In genomic region chr13:28572448-28572847, GRCm38 (mm10) we compare ENCODE assay signal across 30 mouse cellular contexts.
A peak's percentile ranks its signal among the peaks of the same experiment; 100 is the strongest.
DNase-seq lines count a peak whose midpoint lies in the region; ATAC-seq lines count a peak whose summit lies in the region.
"Had no signal": no experiment of that assay in that cellular context is flagged by ENCODE, and none has a peak within 500 bp of the region (broad histone marks: within the 10 kb centered on the region; RNA-seq: fewer than 3 reads in every experiment).

No protein-coding gene starts in this region.

- H3K4me2 ChIP-seq in liver, embryonic 12.5 days: no peak overlapping the region
- H3K4me2 ChIP-seq in liver, embryonic 15.5 days: no peak overlapping the region
- H3K4me2 ChIP-seq: embryonic facial prominence, embryonic 13.5 days; forebrain, embryonic 12.5 days; forebrain, embryonic 15.5 days; heart, embryonic 12.5 days; heart, embryonic 15.5 days; hindbrain, embryonic 13.5 days had no signal

- no peak overlapping the region for H3K4me3 ChIP-seq in liver, embryonic 12.5 days
- no peak overlapping the region for H3K4me3 ChIP-seq in liver, embryonic 15.5 days (replicated peaks)
- H3K4me3 ChIP-seq: embryonic facial prominence, embryonic 10.5 days; embryonic facial prominence, embryonic 13.5 days; erythroblast, embryonic 14.5 days; forebrain, embryonic 12.5 days; forebrain, embryonic 15.5 days; heart, embryonic 12.5 days; heart, embryonic 15.5 days; hindbrain, embryonic 10.5 days; hindbrain, embryonic 13.5 days had no signal

- peaks cover 24% of the 10 kb centered on the region for H3K4me1 ChIP-seq in liver, embryonic 12.5 days
- peaks cover 9% of the 10 kb centered on the region; the same call in 1 of the 2 replicates for H3K4me1 ChIP-seq in liver, embryonic 15.5 days (replicated peaks)
- H3K4me1 ChIP-seq: forebrain, embryonic 12.5 days; forebrain, embryonic 15.5 days; hindbrain, embryonic 10.5 days; hindbrain, embryonic 13.5 days had no signal

- no peaks in the 10 kb centered on the region for H3K36me3 ChIP-seq in liver, embryonic 12.5 days
- H3K36me3 ChIP-seq in liver, embryonic 15.5 days (replicated peaks): no peaks in the 10 kb centered on the region
- H3K36me3 ChIP-seq: embryonic facial prominence, embryonic 10.5 days; embryonic facial prominence, embryonic 13.5 days; forebrain, embryonic 12.5 days; forebrain, embryonic 15.5 days; G1E; heart, embryonic 12.5 days; heart, embryonic 15.5 days; hindbrain, embryonic 10.5 days; hindbrain, embryonic 13.5 days had no signal

- ATAC-seq in liver, embryonic 12.5 days: peak; percentile 84
- peak; percentile 37; the same call in 1 of the 2 replicates for ATAC-seq in liver, embryonic 15.5 days (ENCODE audit: insufficient read depth)
- peak; percentile 82 for ATAC-seq in megakaryocyte-erythroid progenitor cell, adult 5-6 weeks (replicated peaks; ENCODE audit: low FRiP score, low TSS enrichment, poor library complexity, severe bottlenecking)
- ATAC-seq: forebrain, embryonic 15.5 days; hindbrain, embryonic 16.5 days; Patski had no signal

- no peak overlapping the region for H3K9ac ChIP-seq in liver, embryonic 12.5 days
- no peak overlapping the region for H3K9ac ChIP-seq in liver, embryonic 15.5 days
- H3K9ac ChIP-seq: embryonic facial prominence, embryonic 13.5 days; forebrain, embryonic 12.5 days; forebrain, embryonic 15.5 days; heart, embryonic 12.5 days; heart, embryonic 15.5 days; hindbrain, embryonic 13.5 days had no signal

- H3K27me3 ChIP-seq in liver, embryonic 12.5 days (replicated peaks): no peaks in the 10 kb centered on the region
- H3K27me3 ChIP-seq in liver, embryonic 15.5 days: no peaks in the 10 kb centered on the region
- H3K27me3 ChIP-seq: CH12.LX; embryonic facial prominence, embryonic 13.5 days; forebrain, embryonic 12.5 days; forebrain, embryonic 15.5 days; heart, embryonic 12.5 days; heart, embryonic 15.5 days; hindbrain, embryonic 13.5 days; Patski had no signal

- no peak for DNase-seq in liver
- DNase-seq in right cerebral cortex, postnatal 14 days: no peak
- DNase-seq in urinary bladder, postnatal 36 days (ENCODE audit: low spot score in 2 of 2): no peak
- DNase-seq: adrenal gland, postnatal 10 days; adrenal gland, postnatal 36 days; B cell, adult 2 months; cerebellum, adult 18-20 months; cerebellum, adult 9-10 months; cerebellum, postnatal 14 days; embryo, embryonic 11 days; gastrocnemius, postnatal 25 days; heart, adult 18-20 months; heart, postnatal 10 days; heart, postnatal 36 days had no signal

- no peaks in the 10 kb centered on the region for H3K9me3 ChIP-seq in liver, embryonic 12.5 days (replicated peaks)
- H3K9me3 ChIP-seq in liver, embryonic 15.5 days (replicated peaks): no peaks in the 10 kb centered on the region
- H3K9me3 ChIP-seq: embryonic facial prominence, embryonic 10.5 days; embryonic facial prominence, embryonic 13.5 days; forebrain, embryonic 12.5 days; forebrain, embryonic 15.5 days; G1E; heart, embryonic 12.5 days; heart, embryonic 15.5 days; hindbrain, embryonic 10.5 days; hindbrain, embryonic 13.5 days had no signal

- WGBS in liver, embryonic 12.5 days (ENCODE audit: insufficient replicate concordance): 58% methylated on average over 1 of the region's 1 CpGs
- WGBS in liver, embryonic 15.5 days (ENCODE audit: insufficient replicate concordance): 33% methylated on average over 1 of the region's 1 CpGs

- no peak overlapping the region for H3K27ac ChIP-seq in liver, embryonic 12.5 days
- no peak overlapping the region for H3K27ac ChIP-seq in liver, embryonic 15.5 days (replicated peaks)
- H3K27ac ChIP-seq: embryonic facial prominence, embryonic 10.5 days; embryonic facial prominence, embryonic 13.5 days; forebrain, embryonic 12.5 days; forebrain, embryonic 15.5 days; heart, embryonic 15.5 days; hindbrain, embryonic 10.5 days; hindbrain, embryonic 13.5 days had no signal
